Mouse (Mus musculus): ENCODE measurements around the gene Fam184b.

The Fam184b gene

GRCm38 (mm10) chr5:45593276-45593675 lies 46.1 kb downstream of the Fam184b start:
- no peak for DNase-seq

DNA sequence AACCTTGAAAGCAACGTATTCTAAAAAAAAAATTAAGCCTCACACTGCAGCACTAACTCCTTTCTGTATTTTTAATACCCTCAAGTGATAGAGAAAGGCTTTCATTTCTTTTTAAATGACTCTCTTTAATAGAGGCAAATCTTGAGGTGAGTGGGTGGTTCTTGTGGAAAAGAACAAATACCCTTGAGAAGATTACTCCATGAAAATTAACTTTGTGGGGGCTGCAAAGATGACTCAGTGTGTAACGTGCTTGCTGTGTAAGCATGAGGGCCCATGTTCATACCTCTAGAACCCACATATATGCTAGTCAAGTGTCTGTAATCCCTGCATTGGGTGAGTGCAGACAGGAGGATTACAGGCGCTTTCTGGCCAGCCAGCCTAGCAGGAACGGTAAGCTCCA lies 49.3 kb downstream of the Fam184b start:
- DNase-seq = no peak

GRCm38 (mm10) chr5:45584601-45585000 lies 54.8 kb downstream of the Fam184b start:
- no peak for DNase-seq

DNA sequence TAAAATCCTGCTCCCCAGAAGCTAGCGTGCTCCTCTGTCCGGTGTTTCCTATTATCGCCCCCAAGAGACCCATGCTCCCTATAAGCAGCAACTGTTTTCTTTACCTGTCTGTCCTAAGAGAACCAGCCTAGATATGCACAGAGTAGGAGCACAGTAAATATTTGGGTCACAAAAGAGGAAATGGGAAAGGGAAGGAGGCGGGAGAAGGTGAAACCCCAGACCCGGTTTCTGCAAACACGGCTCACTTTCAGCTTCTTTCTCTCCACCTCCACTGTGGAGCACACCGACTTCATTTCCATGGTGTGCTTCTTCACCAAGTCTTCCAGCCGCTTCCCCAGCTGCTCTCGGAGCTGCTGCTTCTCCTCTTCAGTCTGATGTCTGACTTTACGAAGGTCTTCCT lies 59.1 kb downstream of the Fam184b start:
- no peak for DNase-seq

DNA sequence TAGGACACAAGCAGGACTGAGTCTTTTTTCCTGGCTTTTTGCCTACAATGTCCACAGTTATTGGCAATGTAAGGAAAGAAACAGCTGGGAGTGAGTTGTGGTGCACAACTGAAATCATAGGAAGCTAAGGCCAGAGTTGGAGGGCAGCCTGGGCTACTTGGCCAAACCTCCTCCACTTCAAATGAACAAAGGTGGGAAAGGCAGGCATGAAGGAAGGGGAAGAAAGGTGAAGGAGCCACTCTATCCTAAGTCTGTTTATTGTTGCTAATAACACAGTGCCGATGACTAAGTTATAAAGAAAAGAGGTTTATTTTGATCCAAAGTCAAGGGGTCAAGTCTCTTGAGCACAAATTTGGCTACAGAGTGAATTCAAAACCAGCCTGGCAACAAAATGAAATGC lies 62.0 kb downstream of the Fam184b start:
- DNase-seq = no peak

GRCm38 (mm10) chr5:45576716-45577115 lies 62.7 kb downstream of the Fam184b start:
- DNase-seq = no peak

DNA sequence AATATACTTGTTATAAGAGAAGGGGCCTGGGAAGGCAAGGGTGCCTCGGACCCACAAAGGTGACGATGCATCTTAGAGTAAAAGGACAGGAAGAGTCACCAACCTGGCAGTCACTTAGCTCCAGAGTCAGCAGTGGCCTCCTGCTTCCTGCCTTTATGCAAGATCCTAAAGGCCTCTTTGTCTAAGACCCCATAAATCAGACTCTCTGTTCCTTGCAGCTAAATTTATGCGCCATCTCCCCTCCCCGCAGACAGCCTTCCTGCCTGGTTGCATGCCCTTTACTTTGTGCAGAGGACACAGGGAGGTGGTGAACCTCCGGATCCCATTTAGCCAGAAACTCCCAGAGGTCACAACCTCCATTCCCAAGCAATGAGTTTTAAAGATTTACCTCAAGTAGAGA lies 66.6 kb downstream of the Fam184b start:
- DNase-seq = peak; percentile 42 to 78

DNA sequence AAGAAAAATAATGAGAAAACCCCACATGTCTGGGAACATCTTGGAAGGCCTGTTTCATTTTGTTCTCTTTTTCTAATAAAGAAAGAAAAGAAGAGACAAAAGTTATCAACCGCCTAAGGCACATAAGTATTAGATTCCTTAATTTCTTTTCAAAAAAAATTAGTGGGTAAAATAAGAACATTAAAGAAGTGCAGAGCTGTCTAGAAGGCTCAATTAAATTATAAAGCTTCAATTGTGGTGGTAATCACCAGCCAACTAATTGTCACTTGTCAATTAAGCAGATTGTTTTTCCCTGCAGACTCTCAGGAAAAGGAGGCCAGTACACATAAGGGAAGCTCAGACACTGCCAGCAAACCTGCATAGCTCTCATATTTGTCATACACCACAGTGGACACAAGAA lies 73.6 kb downstream of the Fam184b start:
- no peak for DNase-seq

- peak; percentile 39 to 69 for DNase-seq
Measured at GRCm38 (mm10) chr5:45564054-45564453, 75.4 kb downstream of the Fam184b start.

DNA sequence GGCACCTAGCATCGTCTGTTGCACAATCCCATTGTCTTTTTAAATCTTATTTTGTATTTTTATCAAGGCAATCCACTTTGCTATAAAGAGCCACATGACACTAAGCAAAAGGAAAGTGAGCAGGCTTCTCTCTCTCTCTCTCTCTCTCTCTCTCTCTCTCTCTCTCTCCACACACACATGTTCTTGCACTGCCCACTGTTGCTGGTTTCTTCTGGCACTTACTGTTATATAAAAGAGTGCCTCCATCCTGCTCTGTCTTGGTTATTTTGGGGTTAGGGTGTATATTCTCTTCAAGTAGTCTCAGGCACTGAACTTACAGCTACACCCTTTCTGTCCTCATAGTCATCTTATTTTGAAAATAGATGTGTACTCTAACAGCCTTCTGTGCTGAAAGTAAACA lies 89.8 kb downstream of the Fam184b start:
- no peak for DNase-seq

DNA sequence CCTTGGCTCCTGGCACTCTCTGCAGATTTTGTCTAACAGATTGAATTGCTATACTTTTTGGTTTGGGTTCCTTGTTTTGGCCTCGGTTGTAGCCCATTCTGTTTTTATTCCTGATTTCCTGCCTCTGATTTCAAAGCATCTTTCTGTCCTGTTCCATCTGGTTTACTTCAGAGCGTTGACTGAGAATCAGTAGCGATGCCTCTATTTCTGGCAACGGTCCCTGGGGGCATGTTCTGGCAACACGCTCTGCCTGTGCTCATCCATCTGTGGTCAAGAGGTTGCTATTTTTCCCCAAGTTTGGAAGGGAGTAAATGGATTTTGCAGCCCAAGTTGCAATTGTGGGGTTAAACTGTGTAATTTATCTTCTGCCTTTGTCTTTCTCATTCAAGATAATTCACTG lies 96.0 kb downstream of the Fam184b start:
- no peak for DNase-seq

- DNase-seq = no peak
Measured at GRCm38 (mm10) chr5:45539502-45539901, 99.9 kb downstream of the Fam184b start.

GRCm38 (mm10) chr5:45535177-45535576 lies 104.2 kb downstream of the Fam184b start:
- no peak for DNase-seq

DNA sequence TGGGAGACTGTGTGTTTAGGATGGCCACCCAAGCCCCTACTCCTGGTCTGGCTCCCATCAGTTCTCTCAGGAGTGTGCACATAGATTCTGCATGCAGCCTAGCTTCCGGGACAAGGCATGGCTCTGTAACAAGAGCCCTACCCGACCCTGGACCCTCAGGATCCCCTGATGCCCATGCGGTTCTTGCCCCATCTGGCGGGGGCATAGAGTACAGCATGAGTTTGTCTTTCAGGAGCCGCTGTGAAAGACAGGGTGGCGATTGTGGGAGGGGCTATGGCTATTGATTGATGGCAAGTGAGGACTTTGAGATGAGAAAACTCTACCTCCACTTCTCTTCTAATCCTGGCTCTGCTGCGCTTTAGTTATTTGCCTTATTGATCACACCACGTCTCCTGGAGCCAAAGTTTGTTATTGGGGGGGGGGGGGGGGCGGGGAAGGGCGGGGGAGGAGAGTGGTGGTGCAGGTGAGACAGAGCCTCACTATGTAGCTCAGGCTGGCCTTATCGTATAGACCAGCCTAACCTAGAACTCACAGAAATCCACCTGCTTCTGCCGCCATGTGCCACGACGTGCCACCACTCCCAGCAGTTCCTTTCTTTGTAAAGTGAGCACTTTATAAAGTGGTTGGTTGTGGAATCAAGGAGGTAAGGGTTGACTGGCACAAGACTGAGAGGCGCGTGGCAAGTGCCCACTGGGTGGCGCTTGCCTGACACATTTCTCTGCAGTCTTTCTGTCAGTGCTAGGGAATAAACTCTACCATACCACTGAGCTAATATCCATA lies 104.9 kb downstream of the Fam184b start:
- peak; percentile 89 to 91 for DNase-seq

DNA sequence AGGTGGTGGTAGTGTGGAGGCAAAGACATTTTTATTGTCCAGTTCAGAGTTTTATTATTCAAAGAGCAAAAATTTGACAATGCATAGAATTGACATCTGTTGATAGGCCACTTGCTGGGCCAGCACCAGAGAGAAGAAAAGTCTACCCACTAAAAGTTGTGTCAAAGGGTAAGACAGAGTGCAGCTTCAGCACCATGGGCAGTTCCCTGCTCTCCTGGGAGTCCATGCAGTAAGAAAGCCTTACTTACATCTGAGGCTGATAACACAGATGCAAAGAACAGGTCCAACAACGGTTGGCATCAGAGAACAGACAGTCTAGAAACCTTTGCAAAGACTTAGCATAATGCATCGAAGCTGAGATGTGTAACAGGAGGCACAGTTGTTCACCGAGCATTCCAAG lies 109.7 kb downstream of the Fam184b start:
- peak; percentile 55 to 61 for DNase-seq

DNA sequence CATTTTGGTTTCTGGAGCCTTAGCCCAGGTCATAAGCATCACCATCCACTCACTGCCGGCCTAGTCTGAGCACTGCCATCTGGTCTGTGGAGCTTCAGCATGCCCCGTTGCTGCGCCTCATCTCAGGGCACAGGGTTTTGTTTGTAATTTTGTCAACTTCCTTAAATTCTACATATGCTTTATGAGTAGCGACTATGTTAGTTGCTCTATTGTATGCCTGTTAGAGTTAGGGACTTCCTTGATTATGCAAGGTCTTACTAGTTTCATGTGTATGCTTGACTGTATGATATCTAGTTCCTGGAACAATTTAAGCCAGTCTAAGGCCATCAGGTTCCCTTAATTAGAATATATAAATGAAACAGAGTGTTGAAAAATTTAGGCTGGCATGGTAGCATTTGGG lies 113.1 kb downstream of the Fam184b start:
- no peak for DNase-seq

DNA sequence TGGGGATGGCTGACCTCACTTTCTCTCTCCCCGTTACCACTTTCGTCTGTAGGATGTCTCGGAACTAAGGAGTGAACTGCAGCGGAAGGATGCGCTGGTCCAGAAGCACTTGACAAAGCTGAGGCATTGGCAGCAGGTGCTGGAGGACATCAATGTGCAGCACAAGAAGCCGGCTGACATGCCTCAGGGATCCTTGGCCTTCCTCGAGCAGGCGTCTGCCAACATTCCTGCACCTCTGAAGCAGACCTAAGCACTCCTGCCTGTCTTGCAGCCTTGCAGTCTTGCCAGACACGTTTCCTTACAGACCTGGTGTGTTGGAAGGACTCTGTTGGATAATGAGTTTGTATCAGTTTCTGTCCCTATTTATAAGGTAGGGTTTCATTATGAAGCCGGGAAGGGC lies 114.3 kb downstream of the Fam184b start:
- DNase-seq = peak in 1 of 2 experiments; percentile 14

DNA sequence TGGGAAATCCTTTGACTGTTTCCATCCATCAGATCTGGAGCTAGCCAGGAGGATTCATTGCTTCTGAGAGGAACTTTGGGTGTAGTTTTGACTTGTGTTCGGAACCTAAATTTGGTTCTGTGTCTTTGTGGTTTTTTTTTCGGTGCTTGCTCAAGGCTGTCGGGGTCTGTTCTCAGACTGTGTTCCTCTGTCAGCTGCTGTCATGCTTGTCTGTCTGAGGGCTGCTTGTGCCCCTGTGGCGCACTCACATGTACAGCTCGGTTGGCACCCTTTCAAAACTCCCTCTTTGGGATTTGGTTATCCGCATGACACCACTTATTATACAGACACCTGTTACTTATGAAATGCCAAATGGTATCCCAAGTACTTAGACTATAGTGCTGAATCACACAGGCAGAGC lies 117.8 kb downstream of the Fam184b start:
- no peak for DNase-seq

- DNase-seq = no peak
Measured at GRCm38 (mm10) chr5:45520809-45521110, 118.7 kb downstream of the Fam184b start.

DNA sequence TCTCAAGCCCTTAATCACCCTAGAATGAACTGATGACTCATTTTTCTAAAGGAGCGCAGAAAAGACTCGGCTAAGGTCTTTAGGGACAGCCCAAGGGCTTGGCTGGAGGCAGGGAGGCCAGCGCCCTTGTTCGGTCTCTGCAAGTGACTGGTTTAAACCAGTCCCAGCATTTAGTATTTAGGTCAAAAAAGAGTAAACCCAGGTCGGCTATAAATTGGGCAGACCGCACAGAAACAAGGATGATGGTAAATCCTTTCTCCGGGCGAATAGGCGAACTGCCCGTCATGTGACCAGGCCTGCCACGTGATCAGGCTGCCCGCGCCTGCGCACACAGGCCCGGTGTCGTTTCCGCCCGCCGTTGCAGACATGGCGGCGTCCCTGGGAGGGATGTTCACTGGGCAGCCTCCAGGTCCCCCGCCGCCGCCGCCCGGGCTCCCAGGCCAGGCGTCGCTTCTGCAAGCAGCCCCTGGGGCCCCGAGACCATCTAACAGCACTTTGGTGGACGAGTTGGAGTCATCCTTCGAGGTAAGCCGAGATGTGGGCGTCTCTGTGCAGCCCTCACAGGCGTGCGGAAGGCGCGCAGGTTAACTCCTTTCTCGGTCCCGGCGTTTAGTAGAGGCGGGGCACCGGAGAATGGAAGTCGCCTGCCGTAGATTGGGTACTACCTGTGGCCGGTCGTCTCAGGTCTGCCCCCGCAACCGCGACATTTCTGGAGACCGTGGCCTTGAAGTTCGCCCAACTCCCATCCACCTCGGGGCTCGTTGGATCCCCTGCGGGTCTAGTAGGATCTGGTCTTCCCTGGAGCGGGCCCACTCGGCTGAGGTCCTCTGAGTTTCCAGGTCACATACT lies 119.2 kb downstream of the Fam184b start, which contains the start of gene Med28:
Gene Med28, plus strand, starts transcription at position 270 of the 849 bp plus-strand sequence.
- peak; percentile 96 to 98 for DNase-seq

GRCm38 (mm10) chr5:45515151-45515743 lies 124.2 kb downstream of the Fam184b start:
- DNase-seq = peak; percentile 55 to 60

DNA sequence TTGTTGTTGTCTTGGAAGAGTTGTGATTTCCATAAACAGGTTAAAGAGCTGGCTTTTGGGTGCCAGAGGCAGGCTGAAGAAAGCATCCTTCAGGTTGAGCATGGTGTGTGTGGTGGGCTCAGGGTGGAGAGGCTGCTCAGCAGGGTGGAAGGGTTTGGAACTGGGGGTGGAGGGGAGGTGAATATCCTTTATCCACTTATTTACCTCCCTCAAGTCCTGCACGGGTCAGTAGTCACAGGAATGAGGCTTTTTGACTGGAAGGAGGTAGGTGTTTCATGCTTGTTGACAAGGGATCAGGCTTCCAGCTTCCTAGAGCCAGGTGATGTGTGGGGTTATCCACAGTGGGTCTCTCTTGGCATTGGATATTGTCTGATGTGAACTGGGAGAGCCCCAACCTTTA lies 124.8 kb downstream of the Fam184b start:
- DNase-seq = peak; percentile 36 to 40

GRCm38 (mm10) chr5:45513511-45513910 lies 125.9 kb downstream of the Fam184b start:
- DNase-seq = peak; percentile 44 to 61

DNA sequence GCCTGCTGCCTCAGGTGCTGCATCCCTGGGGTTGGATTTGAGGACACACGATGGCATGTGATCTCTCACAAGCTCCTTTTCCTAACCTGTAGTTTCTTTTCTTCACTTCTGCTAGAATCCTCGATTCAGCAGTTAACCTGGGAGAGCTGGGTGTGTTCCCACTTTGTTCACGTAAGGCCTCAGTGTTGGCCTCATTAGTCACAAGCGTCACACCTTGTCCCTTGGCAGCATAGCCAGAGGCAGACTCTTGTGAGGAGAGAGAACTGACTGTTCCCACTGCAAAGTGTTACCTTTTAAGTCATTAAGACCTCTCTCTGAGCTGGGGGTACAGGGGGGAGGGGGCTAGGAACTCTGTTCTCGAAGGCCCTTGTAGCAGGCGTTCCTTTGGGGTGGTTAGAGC lies 126.5 kb downstream of the Fam184b start:
- DNase-seq = peak in 1 of 2 experiments; percentile 53

Measured in kidney, postnatal 25 days (tissue).